Mouse (Mus musculus) erythroblast, embryonic 14.5 days (primary cell): ENCODE data around the gene Wdr86.

ENCODE experiments used
- GATA1 ChIP-seq: IDR thresholded peaks from 2 replicates; pipeline ENCODE4 v1.6.1; 2012; ENCODE audit warnings: low read length, inconsistent platforms, mixed read lengths
- TAL1 ChIP-seq: IDR thresholded peaks from 3 replicates; pipeline ENCODE4 v1.6.1; 2012; ENCODE audit warnings: low read length, inconsistent platforms, mixed read lengths

DNA sequence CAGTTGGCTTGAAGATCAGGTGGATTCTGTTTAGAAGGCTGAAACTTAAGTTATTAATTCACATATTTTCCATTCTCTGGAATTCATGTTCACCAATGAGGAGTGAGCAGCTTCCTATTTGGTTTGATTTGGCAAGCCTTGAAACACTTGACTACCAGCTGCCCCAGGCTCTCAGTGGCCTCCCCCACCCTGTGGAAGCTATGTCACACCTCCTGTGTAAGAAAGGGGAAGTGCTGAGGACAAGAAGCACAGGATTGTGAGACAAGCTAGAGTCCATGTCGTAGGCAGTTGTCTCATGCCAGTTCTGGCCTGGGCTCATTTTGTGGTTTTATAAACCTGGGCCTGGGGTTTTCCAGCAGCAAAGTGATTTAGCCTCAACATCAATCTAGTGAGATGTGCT is 42.8 kb downstream of the Wdr86 start:
- TF ChIP-seq GATA1: no peak
- no peak for TF ChIP-seq TAL1
